In genomic region chr9:32409060-32409961, GRCm38 (mm10) we compare ENCODE assay signal across 8 mouse cellular contexts. TPM values are rescaled to one million over a fixed set of nuclear protein-coding genes. Genes with fewer than 3 reads are reported as not detected.
DNase-seq lines count a peak whose midpoint lies in the region; ATAC-seq and TF ChIP-seq lines count a peak whose summit lies in the region.

No protein-coding gene starts in this region.

- peak overlapping the region; percentile 48 for H3K4me3 ChIP-seq in forebrain, embryonic 12.5 days (replicated peaks)
- H3K4me3 ChIP-seq in hindbrain, postnatal 0 days (ENCODE audit: low read length): peak overlapping the region; percentile 43
- peak overlapping the region; percentile 58 for H3K4me3 ChIP-seq in lung, embryonic 16.5 days (ENCODE audit: low read length)
- H3K4me3 ChIP-seq in stomach, postnatal 0 days (ENCODE audit: low read depth, low read length): peak overlapping the region; percentile 43

- DNase-seq in thymus, postnatal 4 days: peak; percentile 15
- DNase-seq in thymus, postnatal 10 days (ENCODE audit: low spot score in 2 of 2): no peak
- peak; percentile 17 for DNase-seq in hindbrain, postnatal 0 days (ENCODE audit: low spot score)
- peak; percentile 22 for DNase-seq in stomach, postnatal 0 days (ENCODE audit: low spot score)
- DNase-seq in spleen, adult 18-20 months: no peak
- DNase-seq in right cerebral cortex, adult 2 months (ENCODE audit: low spot score in 2 of 2): no peak

- H3K27ac ChIP-seq in forebrain, embryonic 12.5 days: no peak overlapping the region
- no peak overlapping the region for H3K27ac ChIP-seq in hindbrain, postnatal 0 days
- no peak overlapping the region for H3K27ac ChIP-seq in lung, embryonic 16.5 days (ENCODE audit: low read length)
- H3K27ac ChIP-seq in stomach, postnatal 0 days (replicated peaks): no peak overlapping the region

- H3K9ac ChIP-seq in forebrain, embryonic 12.5 days: peak overlapping the region; percentile 63
- peak overlapping the region; percentile 40; the same call in 1 of the 2 replicates for H3K9ac ChIP-seq in hindbrain, postnatal 0 days (replicated peaks; ENCODE audit: low read length)
- H3K9ac ChIP-seq in lung, embryonic 16.5 days (ENCODE audit: low read length): peak overlapping the region; percentile 74
- H3K9ac ChIP-seq in stomach, postnatal 0 days (ENCODE audit: low read length): peak overlapping the region; percentile 45; the same call in 1 of the 2 replicates

- H3K36me3 ChIP-seq in forebrain, embryonic 12.5 days (replicated peaks): no peaks in the 10 kb centered on the region
- no peaks in the 10 kb centered on the region for H3K36me3 ChIP-seq in hindbrain, postnatal 0 days (ENCODE audit: insufficient read depth, low read length)
- H3K36me3 ChIP-seq in lung, embryonic 16.5 days (ENCODE audit: control insufficient read depth, insufficient read depth, low read length): no peaks in the 10 kb centered on the region
- no peaks in the 10 kb centered on the region for H3K36me3 ChIP-seq in stomach, postnatal 0 days (ENCODE audit: control insufficient read depth, insufficient read depth, low read length)

- H3K27me3 ChIP-seq in forebrain, embryonic 12.5 days: peaks cover 92% of the 10 kb centered on the region
- 0 out of 2 replicates have a peak, but pooled peaks cover 10% of the 10 kb centered on the region for H3K27me3 ChIP-seq in hindbrain, postnatal 0 days (ENCODE audit: insufficient read depth, low read length)
- peaks cover 3% of the 10 kb centered on the region; the same call in 1 of the 2 replicates for H3K27me3 ChIP-seq in lung, embryonic 16.5 days (ENCODE audit: control insufficient read depth, insufficient read depth, low read depth, low read length)
- no peaks in the 10 kb centered on the region for H3K27me3 ChIP-seq in stomach, postnatal 0 days (ENCODE audit: control insufficient read depth, insufficient read depth, low read length)

- no peak for TF ChIP-seq CTCF in hindbrain, postnatal 0 days (IDR thresholded peaks at IDR 0.05; ENCODE audit: low read depth)
- no peak for TF ChIP-seq CTCF in stomach, postnatal 0 days (IDR thresholded peaks at IDR 0.05; ENCODE audit: low read depth)

- peaks cover 13% of the 10 kb centered on the region for H3K4me1 ChIP-seq in forebrain, embryonic 12.5 days
- no peaks in the 10 kb centered on the region for H3K4me1 ChIP-seq in hindbrain, postnatal 0 days (ENCODE audit: insufficient read depth, low read length)
- peaks cover 10% of the 10 kb centered on the region for H3K4me1 ChIP-seq in lung, embryonic 16.5 days (replicated peaks; ENCODE audit: control insufficient read depth, insufficient read depth, low read length)
- H3K4me1 ChIP-seq in stomach, postnatal 0 days (replicated peaks; ENCODE audit: control insufficient read depth, insufficient read depth): no peaks in the 10 kb centered on the region

- peak overlapping the region; percentile 92 for H3K4me2 ChIP-seq in forebrain, embryonic 12.5 days
- peak overlapping the region; percentile 90 for H3K4me2 ChIP-seq in hindbrain, postnatal 0 days (ENCODE audit: low read depth, low read length)
- H3K4me2 ChIP-seq in lung, embryonic 16.5 days (ENCODE audit: low read depth, low read length): peak overlapping the region; percentile 99
- peak overlapping the region; percentile 85 for H3K4me2 ChIP-seq in stomach, postnatal 0 days (replicated peaks; ENCODE audit: low read depth)

- WGBS in forebrain, embryonic 12.5 days: under 1% methylated on average over 47 of the region's 47 CpGs
- 3% methylated on average over 47 of the region's 47 CpGs for WGBS in hindbrain, postnatal 0 days
- 2% methylated on average over 47 of the region's 47 CpGs for WGBS in lung, embryonic 16.5 days
- 8% methylated on average over 47 of the region's 47 CpGs for WGBS in stomach, postnatal 0 days

- TF ChIP-seq EP300 in stomach, postnatal 0 days (optimal IDR thresholded peaks at IDR 0.05): no peak

- ATAC-seq in forebrain, embryonic 12.5 days (ENCODE audit: low FRiP score): 0 out of 2 replicates have a peak, but pooled peaks have one; percentile 45
- ATAC-seq in hindbrain, postnatal 0 days: peak; percentile 25; the same call in 1 of the 2 replicates
- ATAC-seq in lung, embryonic 16.5 days (ENCODE audit: low read depth): peak; percentile 59; the same call in 1 of the 2 replicates
- no peak for ATAC-seq in stomach, postnatal 0 days (ENCODE audit: low FRiP score, low TSS enrichment)

- H3K9me3 ChIP-seq in forebrain, embryonic 12.5 days: no peaks in the 10 kb centered on the region
- H3K9me3 ChIP-seq in hindbrain, postnatal 0 days (ENCODE audit: low read length): no peaks in the 10 kb centered on the region
- H3K9me3 ChIP-seq in lung, embryonic 16.5 days (ENCODE audit: control insufficient read depth, low read length): no peaks in the 10 kb centered on the region
- no peaks in the 10 kb centered on the region for H3K9me3 ChIP-seq in stomach, postnatal 0 days (ENCODE audit: control insufficient read depth, low read length)

RNA-seq across cellular contexts. Expression of gene Kcnj1, which starts 37.0 kb away (rescaled TPM):
- polyA plus RNA-seq in forebrain, embryonic 12.5 days (2016; fragmentation: Nextera tagmentation; extraction: Ambion mirVana): not detected in 2 replicates
- total RNA-seq in hindbrain, postnatal 0 days (2014; rRNA removed): not detected in 2 replicates
- not detected in 2 replicates for polyA plus RNA-seq in hindbrain, postnatal 0 days (2015; fragmentation: Nextera tagmentation; extraction: Ambion mirVana)
- not detected in 2 replicates for polyA plus RNA-seq in lung, embryonic 16.5 days (2015; fragmentation: Nextera tagmentation; extraction: Ambion mirVana)
- 0.04 TPM in 1 of 2 replicates, not detected in the other for polyA plus RNA-seq in stomach, postnatal 0 days (2015; fragmentation: Nextera tagmentation; extraction: Ambion mirVana)

Comparison
In these comparisons a context has a peak if more than half of its experiments do, and no peak if none do; other contexts are left out.
1. DNase-seq: peak in thymus, postnatal 4 days (single experiment), hindbrain, postnatal 0 days (single experiment) and stomach, postnatal 0 days (single experiment); none in thymus, postnatal 10 days (0 of 2), spleen, adult 18-20 months (0 of 2) and right cerebral cortex, adult 2 months (0 of 2).
2. Peak in every context shown above with its lines, with median percentiles within 50 percentile points of each other: H3K4me2 ChIP-seq, H3K4me3 ChIP-seq and H3K9ac ChIP-seq.